Mouse (Mus musculus) E14TG2a.4 (cell line): ENCODE data around the gene Npl.

Experiments
- CTCF ChIP-seq: conservative IDR thresholded peaks from 2 replicates; pipeline ENCODE4 v1.5.1; 2014; ENCODE audit warnings: low read length
- NANOG ChIP-seq: IDR thresholded peaks from 2 replicates; pipeline ENCODE4 v1.6.1; 2014; ENCODE audit warnings: borderline replicate concordance, low read length, mixed read lengths
- POU5F1 ChIP-seq: IDR thresholded peaks from 2 replicates; pipeline ENCODE4 v1.6.1; 2014; ENCODE audit warnings: low read length, borderline replicate concordance

- TF ChIP-seq CTCF (no peak), NANOG (no peak), POU5F1 (no peak)
Observed at GRCm38 (mm10) chr1:153461796-153462195, 88.0 kb downstream of the Npl start.
